Mouse (Mus musculus) erythroid progenitor cell, adult 5-6 weeks (primary cell): ENCODE measurements around the gene Relb. TPM values are rescaled to one million over a fixed set of nuclear protein-coding genes. Genes with fewer than 3 reads are reported as not detected.

ENCODE experiments used
- ATAC-seq: replicated peaks from 2 replicates; pipeline ENCODE4 v1.8.0; 2016; ENCODE audit warnings: moderate number of reproducible peaks, mild to moderate bottlenecking, moderate TSS enrichment, inconsistent platforms; ENCODE audit not compliant: poor library complexity, low FRiP score, severe bottlenecking
- total RNA-seq, 2 experiments: library from RNA; stranded (forward) in 1 of 2; stranded (reverse) in 1 of 2; fragments of 150-400 nt in 1 of 2; fragments of 186-747, 209-891 nt in 1 of 2; gene quantifications; 2 replicates each; pipeline versions ENCODE4 v1.2.3 to v1.2.4; 2015 to 2017; ENCODE audit warnings: low replicate concordance in 2 of 2

Relb gene
- total RNA-seq (2015; ENCODE audit: low replicate concordance), result 1.7 and 3.2 TPM in 2 replicates
- total RNA-seq (2017; ENCODE audit: low replicate concordance), result 4.0 TPM in 1 of 2 replicates, not detected in the other

DNA sequence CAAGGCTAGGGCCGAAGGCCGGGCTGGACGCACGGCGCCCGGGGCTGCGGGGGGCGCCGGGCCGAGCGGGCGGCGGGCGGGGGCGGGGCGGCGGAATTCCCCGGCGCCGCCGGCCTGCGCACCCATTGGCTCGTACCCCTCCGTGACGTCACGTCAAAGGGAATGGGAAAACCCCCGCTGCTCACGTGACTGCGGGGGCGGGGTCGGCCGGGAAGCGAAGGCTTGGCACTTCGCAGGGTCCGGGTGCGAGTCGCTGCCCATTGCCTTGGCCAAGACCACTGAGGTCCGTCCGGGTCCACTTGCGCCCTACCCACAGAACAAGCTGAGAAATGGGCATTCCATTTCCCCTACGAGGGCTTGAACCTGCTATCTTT is at the start of gene Relb:
Gene Relb, minus strand, starts transcription at position 78 of the 374 bp plus-strand sequence.
- ATAC-seq, result peak; percentile 62

DNA sequence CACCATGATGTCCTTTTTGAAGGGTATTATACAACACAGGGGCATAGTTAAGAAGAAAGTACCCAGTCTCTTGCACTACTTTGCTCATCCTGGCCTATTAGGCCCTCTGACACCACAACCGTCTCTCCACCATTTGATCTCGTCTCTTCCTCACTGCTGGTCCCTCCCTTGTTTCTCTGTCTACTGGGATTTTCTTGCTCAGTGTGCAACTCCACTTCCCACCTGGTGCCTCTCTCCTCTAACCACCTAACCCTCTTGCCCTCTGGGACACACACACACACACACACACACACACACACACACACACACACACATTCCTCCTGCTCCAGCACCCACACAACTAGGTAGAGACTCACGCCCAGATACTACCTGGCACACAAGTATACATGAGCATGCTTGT is 49.7 kb upstream of the Relb start:
- no peak for ATAC-seq

- no peak for ATAC-seq
Observed at GRCm38 (mm10) chr7:19677872-19678271, 48.6 kb upstream of the Relb start, which contains the start of gene Apoc2. Gene Apoc2 (minus strand): TSS chr7:19677941.

DNA sequence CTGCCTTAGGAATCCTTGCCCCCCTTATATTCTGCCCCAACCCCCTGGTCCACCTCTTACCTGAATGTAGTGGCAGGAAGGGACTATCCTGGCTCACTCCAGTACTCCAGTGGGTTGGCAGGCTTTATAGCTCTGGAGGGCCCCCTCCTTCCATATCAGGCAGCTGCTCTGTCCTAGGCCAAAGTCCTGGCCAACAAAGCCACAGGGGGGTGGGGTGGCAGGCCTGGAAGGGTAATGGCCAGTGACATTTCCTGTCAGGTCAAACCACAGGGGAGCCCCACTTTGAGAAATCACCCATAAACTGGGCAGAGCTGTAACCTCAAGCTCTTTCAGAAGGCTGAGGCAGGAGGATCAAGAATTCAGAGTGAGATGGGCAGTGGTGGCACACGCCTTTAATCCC is 47.4 kb upstream of the Relb start:
- no peak for ATAC-seq

GRCm38 (mm10) chr7:19675824-19676223 is 46.6 kb upstream of the Relb start:
- ATAC-seq, result no peak

DNA sequence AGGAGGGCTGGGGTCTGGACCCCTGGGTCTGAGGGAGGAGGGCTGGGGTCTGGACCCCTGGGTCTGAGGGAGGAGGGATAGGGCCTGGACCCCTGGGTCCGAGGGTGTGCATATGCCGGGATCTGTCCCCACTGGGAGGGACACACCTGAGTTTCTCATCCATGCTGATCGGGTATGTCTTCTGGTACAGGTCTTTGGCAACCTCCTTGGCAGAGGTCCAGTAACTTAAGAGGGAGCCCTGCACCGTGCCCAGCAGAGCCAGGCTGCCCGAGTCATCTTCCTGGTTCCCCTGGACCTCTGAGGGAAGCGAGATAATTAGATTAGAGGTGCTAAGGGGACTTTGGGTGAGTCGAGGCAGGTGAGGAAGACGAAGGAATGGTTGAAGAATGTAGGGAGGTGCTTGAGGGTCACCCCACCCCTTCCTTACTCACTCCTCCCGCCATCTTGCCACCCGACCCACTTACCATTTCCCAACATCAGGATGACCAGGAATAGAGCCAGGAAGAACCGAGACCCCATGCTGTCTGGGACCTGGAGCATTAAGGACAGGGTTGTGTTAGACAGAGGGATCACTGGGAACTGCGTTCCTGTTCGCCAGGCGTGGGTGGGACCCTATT is 44.0 kb upstream of the Relb start:
- no peak for ATAC-seq

GRCm38 (mm10) chr7:19671511-19671910 is 42.3 kb upstream of the Relb start:
- ATAC-seq, result no peak

GRCm38 (mm10) chr7:19668947-19669721 is 39.9 kb upstream of the Relb start:
- peak; percentile 53 for ATAC-seq

GRCm38 (mm10) chr7:19667434-19667833 is 38.2 kb upstream of the Relb start:
- ATAC-seq, result no peak

GRCm38 (mm10) chr7:19666750-19667149 is 37.5 kb upstream of the Relb start:
- no peak for ATAC-seq

- ATAC-seq, result peak; percentile 82
Observed at GRCm38 (mm10) chr7:19664955-19665841, 36.0 kb upstream of the Relb start, which contains the start of gene Clptm1. Gene Clptm1 (minus strand): TSS chr7:19665033.

- peak; percentile 17 for ATAC-seq
Observed at GRCm38 (mm10) chr7:19664455-19664954, 35.3 kb upstream of the Relb start.

- no peak for ATAC-seq
Observed at GRCm38 (mm10) chr7:19663940-19664339, 34.7 kb upstream of the Relb start.

- ATAC-seq, result no peak
Observed at GRCm38 (mm10) chr7:19652614-19653013, 23.4 kb upstream of the Relb start.

GRCm38 (mm10) chr7:19651063-19651786 is 22.0 kb upstream of the Relb start:
- ATAC-seq, result no peak; the same call in 1 of the 2 replicates

- ATAC-seq, result no peak
Observed at GRCm38 (mm10) chr7:19641223-19641622, 12.0 kb upstream of the Relb start.

DNA sequence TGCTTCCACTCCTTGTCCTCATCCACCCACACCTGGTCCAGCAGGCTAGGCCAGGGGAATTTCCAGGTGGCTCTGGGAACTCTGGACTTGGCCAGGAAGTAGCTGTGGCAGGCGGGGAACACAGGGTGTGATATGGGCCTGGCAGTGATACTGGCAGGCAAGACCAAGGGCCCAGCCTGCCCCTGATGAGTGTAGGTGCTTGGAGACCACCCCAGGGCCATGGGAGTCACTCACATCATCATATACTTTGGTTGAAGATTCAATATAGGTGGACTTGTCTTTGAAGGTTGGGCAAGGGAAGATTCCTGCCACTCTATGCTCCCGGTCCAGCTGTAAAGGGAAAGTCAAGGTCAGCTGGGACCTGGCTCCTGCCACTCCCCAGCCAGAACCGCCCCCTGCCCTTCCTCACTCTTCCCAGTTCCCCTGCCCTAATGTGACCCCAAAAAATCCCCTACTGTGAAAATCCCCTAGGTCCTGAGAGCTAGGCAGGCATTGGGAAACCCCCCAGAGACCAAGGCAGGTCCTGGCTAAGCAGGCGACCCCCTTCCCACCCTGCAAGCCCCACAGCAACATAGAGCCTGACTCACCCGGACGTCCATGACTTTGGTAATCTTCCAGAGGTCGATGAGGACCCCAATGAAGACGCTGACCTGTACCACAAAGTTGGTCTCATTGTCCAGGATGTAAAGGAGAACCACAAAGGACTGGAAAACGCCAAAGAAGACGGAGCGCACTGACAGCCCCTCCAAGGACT is 6.0 kb upstream of the Relb start:
- ATAC-seq, result no peak

DNA sequence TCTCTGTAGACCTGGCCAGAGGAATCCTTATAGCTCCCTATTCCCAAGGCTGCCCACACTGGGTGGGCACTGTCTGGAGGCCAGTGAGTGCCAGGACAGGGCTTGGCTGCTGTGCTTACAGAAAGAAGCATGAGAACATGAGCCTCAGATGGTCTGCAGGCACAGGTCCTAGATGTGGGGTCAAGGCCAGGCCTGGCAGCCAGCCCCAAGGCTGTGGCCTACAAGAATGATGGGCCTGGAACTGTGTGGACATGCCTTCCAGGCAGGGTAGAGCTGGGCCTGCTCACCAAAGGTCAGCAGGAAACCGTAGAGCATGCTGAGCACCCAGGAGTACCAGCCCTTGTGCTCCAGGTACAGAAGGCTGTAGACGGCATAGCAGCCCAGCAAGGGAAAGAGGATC is 5.4 kb upstream of the Relb start:
- ATAC-seq, result no peak

DNA sequence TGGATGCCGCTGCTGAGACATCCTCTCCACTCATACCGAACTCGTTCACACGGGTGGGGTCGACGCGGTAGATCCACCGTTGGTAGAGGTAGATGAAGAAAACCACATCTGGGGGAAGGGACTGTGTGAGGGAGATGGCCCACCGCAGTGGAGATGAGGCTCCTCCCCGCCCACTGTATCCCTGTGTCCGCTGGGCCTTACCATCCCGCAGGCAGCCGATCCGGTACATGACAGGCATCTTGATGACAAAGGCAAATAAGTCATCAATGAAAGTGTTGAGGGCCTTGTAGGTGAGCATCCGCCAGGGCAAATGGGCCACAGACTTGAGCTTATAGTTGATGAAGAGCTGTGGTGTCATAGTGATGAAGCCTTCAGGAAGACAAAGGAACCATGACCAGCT is 4.6 kb upstream of the Relb start:
- ATAC-seq, result no peak
